Mouse (Mus musculus) gastrocnemius, postnatal 36 days (tissue): ENCODE measurements around the gene F8. TPM values are rescaled to one million over a fixed set of nuclear protein-coding genes. Genes with fewer than 3 reads are reported as not detected.
A peak's percentile ranks its signal among the peaks of the same experiment; 100 is the strongest.
"Not testable (repeated sequence)": the region's sequence is repeated elsewhere in the genome, so short reads cannot be mapped to it uniquely, and the experiment has no call there.

Experiments used
- DNase-seq, 2 experiments: peaks; one replicate each; pipeline ENCODE4 v3.0.0; 2022
- intact Hi-C: fragments of 180-260 bp; cut with DNase I; formaldehyde crosslinking; loops from one replicate; pipeline ENCODE4 v1.15.1; 2025
- total RNA-seq, 2 experiments: library from RNA; stranded (reverse); gene quantifications; 2 replicates each; pipeline ENCODE4 v1.2.3; 2021

Gene F8
- total RNA-seq, 2 experiments from 2014 or later: 0.79 to 1.1 TPM

DNA sequence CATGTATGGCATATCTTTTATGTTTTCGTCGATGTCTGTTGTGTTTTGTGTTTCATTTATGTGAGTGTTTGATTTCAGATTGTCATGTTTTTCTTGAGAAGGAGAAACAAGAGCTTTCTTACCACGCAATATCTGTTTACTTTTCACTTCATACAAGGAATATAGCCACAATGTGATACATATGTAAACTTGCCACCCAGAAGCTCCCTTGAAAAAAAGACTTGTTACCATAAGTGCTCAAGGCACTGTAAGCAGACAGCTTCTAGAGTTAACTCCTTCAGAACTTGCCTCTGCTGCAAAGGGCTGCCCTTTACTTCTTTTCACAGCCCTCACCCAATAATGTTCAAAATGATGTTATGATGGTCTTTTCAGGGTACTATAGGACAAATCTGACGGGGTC lies 234.0 kb downstream of the F8 start:
- intact Hi-C loops: no loop called here
- no peak for DNase-seq

DNA sequence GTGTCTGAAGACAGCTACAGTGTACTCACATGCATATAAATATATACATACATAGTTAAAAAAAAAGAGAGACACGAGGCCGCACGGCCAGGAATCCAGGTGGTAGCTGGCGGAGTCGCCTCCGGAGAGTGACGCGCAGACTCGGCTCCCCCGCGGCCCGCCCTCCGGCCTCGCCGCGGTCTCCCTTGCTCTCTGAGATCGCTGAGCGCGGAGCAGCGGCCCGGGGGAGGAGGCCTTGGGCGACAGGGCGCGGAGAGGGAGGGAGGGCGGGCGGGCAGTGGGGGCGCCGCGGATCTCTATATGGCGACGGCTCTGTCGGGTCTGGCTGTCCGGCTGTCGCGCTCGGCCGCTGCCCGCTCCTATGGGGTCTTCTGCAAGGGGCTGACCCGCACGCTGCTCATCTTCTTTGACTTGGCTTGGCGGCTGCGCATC lies 239.3 kb downstream of the F8 start:
- intact Hi-C loops, DNase-seq: not testable (repeated sequence)

DNA sequence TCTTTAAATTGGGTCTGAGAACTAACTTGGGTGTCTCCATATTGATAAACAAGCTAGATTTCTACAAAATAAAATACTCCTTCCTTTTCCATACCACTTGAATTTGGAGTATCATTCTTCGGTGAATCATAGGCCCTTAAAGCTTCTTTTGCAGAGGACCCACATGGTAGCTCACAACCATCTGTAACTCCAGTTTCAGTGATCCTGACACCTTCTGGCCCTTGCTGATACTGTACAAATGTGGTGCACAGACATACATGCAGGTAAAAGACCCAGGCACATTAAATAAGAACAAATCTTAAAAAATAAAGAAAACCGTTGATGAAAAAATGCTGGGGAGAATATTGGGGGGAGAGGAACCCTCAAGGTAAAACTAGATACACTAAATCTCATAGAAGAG lies 244.2 kb downstream of the F8 start:
- DNase-seq: no peak
- intact Hi-C loops: no loop called here

DNA sequence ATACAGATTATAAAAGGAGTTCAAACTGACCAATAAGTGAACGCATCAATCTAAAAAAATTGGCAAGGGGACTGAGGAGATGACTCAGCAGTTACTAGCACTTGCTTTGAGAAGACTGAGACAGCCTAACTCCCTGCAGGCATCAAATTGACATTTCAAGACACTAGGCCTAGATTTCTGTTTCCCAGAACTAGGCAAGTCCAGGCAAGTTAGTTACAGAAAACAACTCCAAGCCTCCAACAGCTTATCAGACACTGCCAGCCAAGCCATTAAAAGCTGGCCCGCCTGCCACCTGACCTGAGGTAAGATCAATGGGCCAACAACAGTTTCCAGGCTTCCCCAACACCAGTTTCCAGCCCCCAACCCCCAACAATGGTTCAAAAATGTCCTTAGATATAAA lies 244.7 kb downstream of the F8 start:
- DNase-seq: no peak

DNA sequence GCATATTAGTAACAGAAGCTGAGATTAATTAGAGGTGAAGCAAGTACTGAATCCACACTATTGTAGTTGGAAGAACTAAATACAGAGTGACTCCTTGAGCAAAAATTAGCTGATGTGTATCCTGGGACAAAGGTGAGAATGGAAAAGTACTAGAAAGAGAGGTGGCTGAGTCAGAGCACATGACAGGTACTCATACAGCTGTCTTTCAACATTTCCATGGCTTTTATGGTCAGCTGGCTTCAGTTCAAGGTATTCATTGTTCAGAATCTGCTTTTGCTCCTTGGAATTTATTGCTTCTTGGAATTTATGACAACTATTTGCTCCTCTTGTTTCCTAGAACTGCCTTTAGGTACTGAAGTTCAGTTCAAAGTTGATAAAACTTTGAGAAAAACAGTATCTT lies 245.5 kb downstream of the F8 start:
- no peak for DNase-seq
- intact Hi-C loops: no loop called here

More for the DNA sequence above, 244.7 kb downstream of the F8 start:
- intact Hi-C loops: no loop called here

DNA sequence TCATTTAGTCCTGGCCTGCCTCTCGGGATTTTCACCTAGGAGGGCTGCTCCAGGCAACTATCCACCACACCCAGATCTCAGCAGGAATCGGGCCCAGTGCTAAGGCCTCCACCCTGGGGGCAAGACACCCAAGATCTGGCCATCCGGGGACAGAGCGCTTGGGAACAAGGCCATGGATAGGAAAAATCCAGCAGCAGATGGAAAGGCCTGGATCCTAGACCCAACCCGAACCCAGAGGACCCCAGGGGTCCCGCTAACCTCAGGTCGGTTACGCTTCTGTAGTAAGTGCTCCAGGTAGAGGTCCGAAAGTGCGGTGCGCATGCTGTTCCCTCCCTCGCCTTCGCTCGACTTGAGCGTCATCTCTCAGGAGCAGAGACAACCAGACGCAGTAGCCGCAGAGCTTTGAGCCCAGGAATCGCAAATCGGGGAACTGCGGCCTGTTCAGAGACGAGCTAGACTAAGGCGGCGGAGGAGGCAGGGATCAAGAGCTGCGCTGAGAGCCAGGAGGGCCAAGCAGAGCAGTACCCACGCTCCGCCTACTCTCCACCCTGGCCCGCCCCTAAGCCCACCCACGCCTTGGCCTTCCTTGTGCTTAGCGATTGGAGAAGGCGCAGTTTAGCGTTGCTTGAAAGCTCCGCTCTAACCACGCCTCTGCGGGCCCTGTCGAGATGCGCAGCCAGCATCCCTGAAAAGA lies 251.8 kb downstream of the F8 start, which contains the start of gene Mpp1:
Gene Mpp1, minus strand, starts transcription at position 550 of the 694 bp plus-strand sequence.
- intact Hi-C loops: no loop called here
- peak; percentile 66 to 71 for DNase-seq

DNA sequence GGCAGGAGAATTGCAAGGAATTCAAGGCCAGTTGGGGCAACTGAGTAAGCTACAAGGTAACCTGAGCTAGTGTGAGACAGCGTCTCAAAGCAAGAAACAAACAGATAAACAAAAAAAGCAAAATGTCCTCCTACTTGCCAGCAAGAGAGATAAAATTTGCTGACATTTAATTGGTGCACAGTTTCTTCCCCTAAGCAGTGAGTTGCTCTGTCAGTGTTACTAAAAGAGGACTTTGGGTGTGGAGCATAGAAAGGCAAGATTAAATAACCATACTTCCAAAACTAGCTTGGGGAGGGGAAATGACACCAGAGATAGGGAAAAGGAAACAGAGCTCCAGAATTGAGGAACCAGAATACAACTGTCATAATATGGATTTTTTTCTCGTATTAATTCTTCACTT lies 252.9 kb downstream of the F8 start:
- intact Hi-C loops: no loop called here
- no peak for DNase-seq

DNA sequence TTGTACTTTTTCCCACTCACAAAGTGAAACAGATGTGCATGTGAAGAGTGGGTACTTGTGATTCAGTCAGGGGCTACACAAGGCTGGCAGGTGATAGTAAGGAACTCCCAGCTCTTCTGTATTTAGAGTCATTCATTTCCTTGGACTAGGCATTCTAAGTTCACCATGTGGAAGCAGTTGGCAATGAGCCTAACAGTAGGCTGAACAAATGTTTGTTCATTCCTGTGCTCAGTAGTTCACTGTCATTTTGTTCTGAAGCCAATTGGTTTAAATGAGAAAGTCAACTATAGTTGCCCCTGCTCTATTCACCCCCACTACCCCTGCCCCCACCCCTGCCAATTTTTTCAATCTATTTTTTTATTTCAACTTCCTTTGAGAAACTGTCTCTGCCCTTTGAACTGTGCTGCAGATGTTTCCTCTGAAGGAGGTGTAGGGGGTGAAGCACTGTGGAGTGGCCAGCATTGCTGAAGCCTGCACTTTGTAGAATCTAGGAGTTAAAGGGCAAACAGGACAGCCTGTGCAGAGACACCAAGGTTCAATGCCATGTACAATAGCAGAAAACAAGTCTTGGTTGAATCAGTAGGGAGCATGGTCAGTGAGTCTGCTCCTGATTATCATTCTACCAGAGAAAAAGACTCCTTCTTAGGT lies 254.0 kb downstream of the F8 start:
- intact Hi-C loops: no loop called here
- DNase-seq: no peak

DNA sequence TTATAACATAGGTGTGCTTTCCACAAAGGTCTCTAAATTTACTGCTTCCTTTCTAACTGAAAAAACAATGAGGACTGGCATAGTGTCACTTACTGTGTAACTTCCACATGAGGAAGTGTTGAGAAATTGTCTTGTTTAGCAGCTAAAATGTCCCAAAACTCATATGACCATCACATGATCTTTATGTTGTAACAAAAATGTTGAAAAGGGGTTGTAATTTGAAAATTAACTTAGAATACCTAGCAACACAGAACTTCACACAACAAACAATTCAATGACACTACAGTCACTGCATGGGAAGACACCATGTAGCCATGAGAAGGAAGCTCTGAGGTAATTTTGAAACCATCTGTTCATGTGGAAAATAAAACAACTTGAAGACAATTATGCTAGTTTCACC lies 255.5 kb downstream of the F8 start:
- no peak for DNase-seq
- intact Hi-C loops: no loop called here

DNA sequence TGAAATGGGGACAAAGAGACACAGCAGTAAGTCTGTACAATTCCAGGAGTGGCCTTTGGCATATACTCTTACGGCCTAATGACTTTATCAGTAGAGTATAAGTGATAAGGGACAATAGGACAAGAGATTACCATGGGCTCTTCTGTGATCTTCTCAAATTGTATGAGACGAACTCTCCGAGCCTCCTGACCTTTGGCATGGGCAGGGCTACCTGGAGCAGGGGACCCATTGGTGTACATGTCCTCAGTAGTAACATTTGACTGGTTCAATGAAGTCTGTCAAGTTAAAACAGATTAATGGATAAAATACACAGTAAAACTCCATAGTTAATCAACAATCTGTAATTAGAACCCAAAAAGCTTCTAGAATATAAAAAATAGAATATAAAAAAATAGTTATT lies 256.8 kb downstream of the F8 start:
- intact Hi-C loops: no loop called here
- no peak for DNase-seq

Other genes with a start within 250 kb of the F8 start
- gene Smim9, start 218.8 kb downstream of the F8 start, total RNA-seq: not detected
- 100 to 1,000 TPM; 182 to 227 TPM for gene Fundc2, start 216 bp downstream of the F8 start, total RNA-seq
- gene Cmc4, start 34.0 kb upstream of the F8 start, total RNA-seq: 1 to 10 TPM; 5.3 to 6.1 TPM
- gene Mtcp1, start 34.0 kb upstream of the F8 start, total RNA-seq: 1 to 10 TPM; 1.5 to 3.2 TPM
- 10 to 100 TPM; 18.7 to 21.5 TPM for gene Brcc3, start 34.0 kb upstream of the F8 start, total RNA-seq
- gene Vbp1, start 131.7 kb upstream of the F8 start, total RNA-seq: 10 to 100 TPM; 39.2 to 45.3 TPM
- under 1 TPM in 1 of 2 experiments, not detected in 1; 0.13 TPM for gene Rab39b, start 195.6 kb upstream of the F8 start, total RNA-seq